Mouse (Mus musculus) heart, adult 8-10 months (tissue): ENCODE results near the gene Ubtf. TPM values are rescaled to one million over a fixed set of nuclear protein-coding genes. Genes with fewer than 3 reads are reported as not detected.

Source experiments
- DNase-seq: peaks from one replicate; pipeline ENCODE4 v3.0.0; 2022; ENCODE audit warnings: low spot score
- total RNA-seq, 4 experiments: library from RNA; stranded (reverse); gene quantifications; 2 replicates each; pipeline ENCODE4 v1.2.4; 2022

Ubtf gene
- total RNA-seq, 4 experiments from 2014 or later = 48.6 to 59.7 (median 52.1) TPM

DNA sequence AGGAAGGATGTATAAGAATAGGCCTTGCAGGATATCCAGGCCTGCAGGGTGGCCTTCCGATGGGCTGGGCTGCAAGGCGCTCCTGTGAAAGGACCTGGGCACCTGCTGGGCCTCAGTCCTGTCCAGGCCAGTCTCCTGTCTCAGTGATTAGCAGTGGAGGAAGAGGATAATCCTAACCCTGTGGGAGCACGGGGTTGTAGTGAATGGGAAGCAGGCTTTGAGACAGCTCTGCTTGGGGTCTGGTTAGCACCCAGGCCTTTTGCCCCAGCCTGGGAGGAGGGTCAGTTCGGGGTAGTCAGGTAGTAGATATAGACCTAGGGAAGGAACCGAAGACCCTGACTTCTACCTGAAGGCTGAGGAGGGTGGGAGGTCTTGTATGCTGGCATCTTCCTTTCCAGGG lies 28.1 kb upstream of the Ubtf start:
- DNase-seq = no peak

DNA sequence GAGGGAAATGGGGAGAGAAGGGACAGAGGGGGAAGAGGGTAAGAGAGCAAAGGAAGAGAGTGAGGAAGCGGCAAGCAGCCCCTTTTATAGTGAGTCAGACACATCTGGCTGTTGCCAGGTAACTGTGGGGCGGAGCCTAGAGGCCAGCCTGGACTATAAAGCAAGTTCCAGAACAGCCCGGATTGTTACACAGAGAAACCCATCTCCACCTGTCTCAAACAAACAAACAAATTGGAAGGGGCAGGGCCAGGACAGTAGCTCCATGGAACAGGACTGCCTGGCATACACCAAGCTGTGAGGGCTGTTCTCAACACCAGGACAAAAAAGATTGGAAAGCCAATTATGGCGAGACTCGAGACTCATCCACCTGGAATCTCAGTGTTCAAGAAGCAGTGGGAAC lies 27.4 kb upstream of the Ubtf start:
- DNase-seq = no peak

DNA sequence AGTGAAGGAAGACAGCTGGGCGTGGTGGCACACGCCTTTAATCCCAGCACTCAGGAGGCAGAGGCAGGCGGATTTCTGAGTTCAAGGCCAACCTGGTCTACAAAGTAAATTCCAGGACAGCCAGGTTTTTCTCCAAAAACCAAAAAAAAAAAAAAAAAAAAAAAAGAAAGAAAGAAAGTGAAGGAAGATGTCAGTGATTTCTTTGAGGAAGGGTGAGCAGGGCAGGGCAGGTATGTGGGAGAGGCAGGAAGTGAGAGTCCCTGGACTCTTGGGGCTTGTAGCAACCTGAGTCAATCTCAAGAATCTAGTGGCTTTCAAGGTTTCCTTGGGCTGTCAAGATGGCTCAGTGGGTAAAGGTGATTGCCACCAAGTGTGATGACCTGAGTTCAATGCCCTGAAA lies 24.9 kb upstream of the Ubtf start:
- DNase-seq = no peak

DNA sequence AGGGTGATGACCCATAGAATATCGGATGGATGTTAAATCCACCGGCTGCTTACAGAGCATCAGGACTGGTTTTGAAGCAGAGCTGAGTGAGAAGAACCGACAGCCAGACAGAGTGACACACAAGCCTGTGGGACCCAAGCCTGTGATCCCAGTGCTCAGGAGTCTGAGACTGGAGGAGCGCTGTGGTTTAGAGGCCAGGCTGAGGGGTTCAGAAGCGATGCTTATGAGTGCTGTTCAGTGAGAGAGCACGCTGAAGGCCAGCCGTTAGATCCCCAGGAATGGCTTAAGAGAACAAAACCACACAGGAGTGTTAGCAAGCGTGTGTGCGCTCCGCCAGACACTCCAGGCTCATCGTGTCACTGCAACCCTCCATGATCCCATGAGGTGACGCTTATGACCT lies 23.2 kb upstream of the Ubtf start:
- DNase-seq = no peak

DNA sequence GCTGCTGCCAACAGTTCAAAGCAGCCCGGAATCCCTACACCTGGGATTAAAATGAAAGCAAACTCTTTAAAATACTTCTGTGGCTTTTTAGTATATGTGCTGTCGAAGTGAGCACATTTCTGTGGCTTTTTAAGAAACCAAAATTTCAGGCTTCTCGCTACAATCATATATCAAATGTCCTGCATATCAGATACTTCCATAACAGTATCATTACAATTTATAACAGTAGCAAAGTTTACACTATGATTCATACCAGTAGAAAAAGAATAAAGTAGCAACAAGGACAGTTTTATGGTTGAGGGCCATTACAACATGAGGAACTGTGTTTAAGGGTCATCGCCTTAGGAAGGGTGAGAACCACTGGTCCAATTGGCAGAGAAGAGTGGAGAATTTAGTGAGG lies 21.6 kb upstream of the Ubtf start:
- DNase-seq = no peak

DNA sequence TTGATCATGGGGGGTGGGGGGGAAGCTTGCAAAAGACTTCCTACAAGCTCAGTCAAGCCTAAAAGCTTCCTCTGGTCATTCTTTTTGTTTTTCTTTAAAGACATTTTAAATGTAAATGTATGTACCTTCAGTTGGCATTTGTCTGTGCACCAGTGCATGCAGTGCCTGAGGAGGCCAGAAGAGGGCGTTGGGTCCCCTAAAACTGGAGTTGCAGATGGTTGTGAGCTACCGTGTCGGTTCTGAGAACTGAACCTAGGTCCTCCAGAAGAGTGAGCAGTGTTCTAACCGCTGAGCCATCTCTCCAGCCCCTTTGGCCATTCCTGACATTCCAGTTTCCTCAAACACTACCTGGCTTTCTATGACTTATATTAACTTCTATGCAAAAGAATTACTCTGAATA lies 20.1 kb upstream of the Ubtf start:
- no peak for DNase-seq

DNA sequence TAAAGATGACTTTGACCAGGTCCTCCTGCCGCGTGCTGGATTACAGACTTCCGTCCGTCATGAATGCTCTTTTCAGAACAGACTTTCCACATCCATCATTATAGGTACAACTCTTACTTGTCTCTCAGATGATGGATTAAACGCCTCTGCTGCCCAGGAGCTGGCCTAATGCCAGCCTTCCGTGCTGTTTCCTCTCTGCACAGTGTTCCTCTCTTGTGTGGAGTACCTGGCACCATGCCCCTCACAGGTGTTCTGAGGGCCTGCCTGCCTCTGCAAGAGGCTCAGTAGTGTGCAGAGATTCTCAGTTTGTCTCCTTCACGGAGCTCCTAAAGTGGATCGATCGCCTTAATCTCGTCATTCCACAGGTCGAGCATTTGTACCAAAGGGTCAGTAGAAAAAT lies 19.7 kb upstream of the Ubtf start:
- DNase-seq = no peak

DNA sequence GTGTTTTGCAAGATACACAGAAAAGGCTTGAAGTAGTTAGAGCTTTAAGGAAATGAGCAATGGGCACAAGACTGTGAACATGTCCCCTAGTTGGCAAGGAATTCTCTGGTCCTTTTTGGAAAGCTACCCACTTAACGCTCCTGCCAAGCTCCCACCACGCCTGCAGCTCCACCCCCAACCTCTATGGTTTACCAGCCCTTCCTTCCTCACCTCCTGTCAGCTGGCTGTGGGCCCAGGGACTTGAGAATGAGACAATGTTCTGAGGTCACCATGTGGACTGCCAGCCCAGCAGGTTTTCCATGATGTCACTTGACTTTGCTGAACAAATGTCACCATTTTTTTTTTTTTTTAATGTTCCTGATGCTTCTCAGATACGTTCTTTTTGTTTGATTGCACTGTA lies 19.0 kb upstream of the Ubtf start:
- DNase-seq = peak; percentile 88

DNA sequence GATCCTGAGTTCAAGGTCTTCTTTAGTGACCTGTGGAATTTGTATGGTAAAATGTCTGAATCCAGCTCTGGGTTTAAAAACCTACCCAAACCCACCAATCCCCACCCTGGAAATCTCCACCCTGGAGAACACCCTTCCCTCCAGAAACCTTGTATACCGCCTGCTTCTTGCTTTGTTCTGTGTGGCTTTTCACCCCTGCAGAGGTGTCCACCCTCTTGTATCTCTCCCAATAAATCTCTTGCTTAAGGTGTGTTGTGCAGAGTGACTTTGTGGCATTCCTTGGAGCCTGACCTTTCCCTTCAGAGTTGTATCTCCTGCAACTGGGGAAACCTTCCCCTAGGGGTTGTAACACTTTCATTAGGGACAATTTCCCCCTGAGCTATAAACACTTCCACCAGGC lies 18.4 kb upstream of the Ubtf start:
- no peak for DNase-seq

DNA sequence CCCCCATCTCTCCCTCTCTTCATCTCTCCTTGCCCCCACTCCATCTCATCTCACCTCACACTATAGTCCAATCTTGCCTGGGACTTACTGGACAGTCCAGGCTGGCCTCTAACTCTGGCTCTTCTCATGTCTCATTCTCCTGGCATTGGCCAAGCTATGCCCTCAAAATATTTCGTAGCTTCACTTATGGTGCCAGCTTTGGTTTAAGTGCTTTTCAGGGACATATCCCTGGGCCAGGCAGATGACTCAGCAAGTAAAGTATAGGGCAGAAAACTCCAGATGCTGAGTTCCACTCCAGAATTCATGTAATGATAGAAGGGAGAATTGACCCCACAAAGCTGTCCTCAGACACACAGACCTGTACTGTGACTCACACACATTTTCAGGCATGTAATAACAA lies 16.6 kb upstream of the Ubtf start:
- no peak for DNase-seq

DNA sequence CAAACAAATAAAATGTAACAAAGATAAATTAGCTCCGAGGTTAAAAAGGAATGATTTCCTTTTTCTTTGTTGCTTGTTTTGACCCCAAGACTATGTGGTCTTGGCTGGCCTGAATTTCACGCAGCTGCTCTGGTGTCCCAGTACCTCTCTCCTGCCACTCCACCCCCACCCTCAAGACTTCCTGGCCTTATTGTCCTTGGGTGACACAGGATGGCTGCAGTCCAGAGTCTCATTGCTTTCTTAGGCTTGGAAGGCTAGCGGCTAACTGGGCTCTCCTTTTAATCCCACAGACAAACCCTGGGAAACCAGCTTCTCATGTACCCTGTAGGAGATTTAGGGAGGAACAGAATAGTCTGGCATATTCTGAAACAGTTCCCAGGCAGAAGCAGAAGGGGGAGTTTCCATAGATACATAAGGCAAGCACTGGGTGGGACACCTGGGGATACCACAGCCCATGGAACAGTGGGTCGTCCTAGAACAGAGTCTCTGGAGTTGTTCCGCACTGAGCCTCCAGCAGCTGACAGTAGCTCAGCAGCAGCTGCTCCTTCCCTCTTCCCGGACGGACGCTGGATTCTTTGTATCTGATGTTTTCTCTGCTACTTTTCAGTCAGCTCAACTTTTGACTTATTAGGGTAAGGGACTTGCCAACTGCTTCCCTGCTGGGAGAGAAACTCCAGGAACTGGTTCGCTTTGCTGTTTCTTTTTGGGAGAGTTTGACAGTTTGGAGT lies 15.6 kb upstream of the Ubtf start:
- DNase-seq = peak; percentile 45

DNA sequence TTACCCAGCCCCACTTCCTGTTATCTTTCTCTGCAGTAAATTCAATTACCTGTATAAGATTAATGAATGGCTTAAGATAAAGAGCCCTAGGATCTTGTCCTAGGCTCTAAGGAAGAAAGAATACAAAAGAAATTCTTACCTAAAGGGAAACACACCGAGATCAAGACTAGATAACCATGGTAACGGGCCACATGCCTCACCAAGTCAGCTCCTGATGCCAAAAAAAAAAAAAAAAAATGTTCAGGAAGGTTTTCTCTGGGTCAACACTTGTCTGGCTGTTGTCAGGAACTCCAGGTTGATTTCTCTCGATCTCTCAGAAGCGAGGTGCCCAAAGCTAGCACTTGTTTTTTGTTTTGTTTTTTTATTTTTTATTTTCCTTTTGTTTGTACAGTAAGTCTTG lies 14.5 kb upstream of the Ubtf start:
- DNase-seq = no peak

DNA sequence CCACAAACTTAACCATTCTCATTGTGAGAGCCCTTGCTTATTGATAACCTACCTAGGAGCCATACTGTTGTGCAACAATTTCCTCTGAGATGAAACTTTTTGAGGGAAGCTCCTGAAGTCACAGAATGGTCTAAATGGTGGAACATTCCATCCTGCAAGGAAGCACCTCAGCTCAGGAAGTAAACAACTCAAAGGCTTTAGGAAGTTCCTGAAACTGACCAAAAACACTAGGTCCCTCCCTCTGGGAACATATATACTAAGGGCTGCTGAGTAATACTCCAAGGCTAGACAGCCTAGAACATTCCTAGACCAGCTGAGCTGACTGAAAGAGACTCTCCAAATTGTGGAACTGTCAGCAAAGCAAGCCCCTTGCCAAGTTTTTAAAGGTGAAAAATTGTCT lies 13.5 kb upstream of the Ubtf start:
- no peak for DNase-seq

DNA sequence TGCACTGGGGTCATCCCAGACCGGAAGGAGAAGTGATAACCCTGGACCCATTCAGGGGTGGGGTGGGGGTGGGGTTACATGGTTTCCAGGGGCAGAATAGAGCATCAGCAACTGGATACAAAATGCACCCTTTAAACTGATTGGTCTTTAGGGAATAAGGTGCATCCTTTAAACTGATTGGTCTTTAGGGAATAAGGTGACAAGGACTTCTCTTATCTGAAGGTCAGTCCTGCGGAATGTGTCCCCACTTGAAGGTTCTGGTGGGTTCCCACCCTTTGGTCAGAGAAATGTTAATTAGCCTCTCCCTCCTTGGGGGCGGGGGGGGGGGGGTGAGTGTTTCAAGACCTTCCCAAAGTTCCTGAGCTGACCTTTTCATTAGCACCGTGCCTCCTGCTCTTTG lies 12.3 kb upstream of the Ubtf start:
- no peak for DNase-seq

DNA sequence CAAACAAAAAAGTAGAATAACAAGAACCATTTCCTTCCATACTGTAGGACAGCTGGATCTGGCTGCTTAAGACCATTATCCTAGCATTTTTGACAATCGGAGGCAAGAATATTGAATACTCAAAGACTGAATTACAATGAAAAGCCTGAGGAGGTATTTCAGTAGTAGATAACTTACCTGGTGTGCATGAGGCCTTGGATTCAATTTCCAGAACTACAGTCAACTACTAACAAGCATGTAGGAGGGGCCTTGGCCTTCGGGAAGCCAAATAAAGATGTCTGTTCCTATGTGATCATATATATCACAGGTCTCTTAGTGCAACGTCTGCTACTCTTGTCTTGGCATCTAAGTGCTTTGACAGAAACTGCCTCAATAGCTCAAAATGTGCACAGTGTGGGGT lies 10.5 kb upstream of the Ubtf start:
- DNase-seq = no peak

DNA sequence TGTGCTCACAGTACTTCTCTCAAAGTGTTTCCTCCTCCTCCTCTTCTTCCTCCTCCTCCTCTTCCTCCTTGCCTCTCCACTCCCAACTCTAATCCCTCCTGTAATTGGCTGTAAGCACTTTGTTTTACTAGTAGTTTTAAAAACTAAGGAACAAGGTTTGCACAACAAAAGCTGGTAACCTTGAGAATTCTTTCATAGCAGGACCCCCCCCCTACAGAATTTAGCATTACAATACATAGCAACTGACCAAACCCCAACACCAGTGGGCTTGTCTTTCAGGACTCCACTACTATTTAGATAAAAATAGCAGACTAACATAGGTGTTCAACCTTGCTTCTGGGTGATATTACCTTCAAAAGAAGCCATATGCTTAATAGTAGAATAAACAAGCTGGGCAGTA lies 10.0 kb upstream of the Ubtf start:
- DNase-seq = no peak

DNA sequence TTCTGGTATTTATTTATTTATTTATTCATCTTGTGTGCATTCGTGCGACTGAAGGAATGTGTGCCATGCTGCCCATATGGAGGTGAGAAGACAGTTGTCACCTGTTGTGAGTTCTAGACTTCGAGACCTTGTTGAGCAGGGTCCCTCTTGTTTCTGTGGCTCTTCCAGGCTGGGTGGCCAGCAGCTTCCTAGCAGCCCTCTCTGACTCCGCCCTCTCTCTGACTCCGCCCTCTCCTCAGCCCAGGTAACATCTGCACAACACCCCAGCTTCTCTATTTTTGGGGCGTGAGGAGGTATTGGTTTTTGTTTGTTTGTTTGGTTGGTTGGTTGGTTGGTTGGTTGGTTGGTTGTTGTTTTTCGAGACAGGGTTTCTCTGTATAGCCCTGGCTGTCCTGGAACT lies 8.3 kb upstream of the Ubtf start:
- no peak for DNase-seq

DNA sequence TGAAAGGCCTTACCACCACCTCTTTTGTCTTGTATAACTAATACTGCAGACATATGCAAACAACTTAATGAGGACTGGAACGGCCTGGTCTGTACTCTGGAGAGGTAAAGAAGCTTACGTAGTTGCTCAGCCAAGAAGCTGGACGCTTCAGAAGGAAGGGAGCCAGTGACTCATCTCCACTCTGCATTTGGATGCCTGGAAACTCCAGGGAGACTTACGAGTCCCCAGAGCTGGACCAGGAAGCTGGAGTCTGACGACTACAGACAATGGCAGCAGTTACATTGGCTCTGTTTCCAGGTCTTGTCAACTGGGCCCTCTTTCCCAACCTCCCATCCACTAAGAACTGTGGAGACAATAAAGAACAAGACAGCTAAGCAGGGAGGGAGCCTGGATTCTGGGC lies 7.7 kb upstream of the Ubtf start:
- no peak for DNase-seq

DNA sequence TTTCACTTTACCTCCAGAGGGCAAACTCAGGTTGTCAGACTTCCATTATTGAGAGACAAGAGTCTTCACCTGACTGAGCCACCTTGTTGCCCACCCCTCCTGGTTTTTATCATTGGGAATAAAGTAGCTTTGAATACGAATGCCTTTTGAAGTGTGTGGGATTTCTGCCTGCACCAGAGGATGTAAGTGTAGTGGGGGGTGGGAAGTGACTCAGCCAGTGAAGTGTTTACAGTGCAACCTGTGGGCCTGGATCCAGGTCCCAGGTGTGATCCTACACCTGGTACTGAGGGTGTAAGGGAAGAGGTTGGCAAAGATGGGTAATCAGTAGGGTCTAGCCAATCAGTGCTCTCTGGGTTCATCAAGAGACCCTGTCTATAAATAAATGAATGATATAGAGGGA lies 4.0 kb upstream of the Ubtf start:
- no peak for DNase-seq

DNA sequence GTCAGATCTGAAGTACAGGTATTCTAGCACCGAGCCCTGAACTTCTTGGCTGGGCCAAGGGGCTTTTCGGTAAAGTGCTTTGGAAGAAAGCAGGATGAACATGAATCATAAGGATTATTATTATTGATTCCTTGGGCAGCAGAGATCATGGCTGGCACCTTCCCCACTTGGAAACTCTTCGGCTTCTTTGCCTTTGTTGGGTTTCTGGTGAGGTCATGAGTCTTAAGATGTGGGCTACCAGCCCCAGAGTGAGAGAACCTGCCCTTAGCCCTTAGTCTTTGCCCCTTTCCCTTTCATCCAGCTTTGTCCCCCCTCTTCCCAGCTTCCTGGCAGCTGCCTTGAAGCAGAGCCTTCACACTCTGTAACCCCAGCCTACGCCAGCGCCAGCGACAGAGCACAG lies 2.4 kb upstream of the Ubtf start:
- DNase-seq = no peak

DNA sequence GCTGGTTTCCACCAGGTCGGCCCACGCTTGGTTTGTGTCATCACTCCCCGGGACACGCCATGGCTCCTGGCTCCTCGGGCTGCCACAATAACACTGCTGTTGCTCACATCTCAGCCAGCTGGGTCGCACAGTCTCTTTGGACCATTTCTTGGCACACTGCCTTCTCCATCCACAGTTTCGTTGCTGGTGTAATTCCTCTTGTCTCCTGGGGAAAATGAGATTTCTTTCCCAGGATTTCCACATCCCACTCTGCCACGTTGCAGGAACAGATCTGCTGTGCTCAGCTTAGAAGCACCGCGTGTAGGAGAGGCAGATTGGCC lies 1.1 kb upstream of the Ubtf start:
- peak; percentile 84 for DNase-seq

DNA sequence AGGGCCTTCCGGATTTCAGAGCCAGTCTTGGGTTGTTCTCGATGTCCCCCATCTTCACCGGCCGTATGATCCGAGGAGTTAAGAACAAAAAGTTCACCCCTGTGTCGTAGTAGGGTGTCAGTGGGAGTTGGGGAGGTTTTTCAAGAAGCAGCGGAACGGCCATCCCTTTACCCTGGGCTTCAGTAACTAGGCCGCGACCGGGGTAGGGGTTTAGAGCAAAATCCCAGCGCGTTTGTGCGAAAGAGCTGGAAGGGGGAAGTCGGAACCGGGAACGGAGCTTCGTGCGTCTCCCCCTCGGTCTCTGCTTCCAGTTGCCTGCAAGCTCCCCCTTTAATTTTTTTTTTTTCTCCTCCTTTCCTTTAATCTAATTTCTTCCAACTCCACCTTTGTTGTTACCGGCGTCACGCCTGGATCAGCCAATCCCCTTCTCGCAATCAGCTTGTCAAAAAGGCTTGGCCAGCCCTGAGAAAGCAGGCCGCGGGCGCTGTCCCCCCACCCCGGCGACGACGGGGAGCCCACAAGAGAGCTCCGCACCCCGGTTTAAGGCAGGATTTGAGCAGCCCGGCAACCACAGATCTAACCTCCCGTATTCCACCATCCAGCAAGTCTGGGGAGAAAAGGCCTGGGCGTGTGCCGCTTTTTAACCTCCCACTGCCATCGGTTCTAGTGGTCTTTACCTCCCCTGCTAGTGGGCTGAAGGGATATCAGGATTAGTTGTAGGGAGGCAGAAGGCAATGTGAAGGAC lies 571 bp upstream of the Ubtf start:
- DNase-seq = peak; percentile 89

DNA sequence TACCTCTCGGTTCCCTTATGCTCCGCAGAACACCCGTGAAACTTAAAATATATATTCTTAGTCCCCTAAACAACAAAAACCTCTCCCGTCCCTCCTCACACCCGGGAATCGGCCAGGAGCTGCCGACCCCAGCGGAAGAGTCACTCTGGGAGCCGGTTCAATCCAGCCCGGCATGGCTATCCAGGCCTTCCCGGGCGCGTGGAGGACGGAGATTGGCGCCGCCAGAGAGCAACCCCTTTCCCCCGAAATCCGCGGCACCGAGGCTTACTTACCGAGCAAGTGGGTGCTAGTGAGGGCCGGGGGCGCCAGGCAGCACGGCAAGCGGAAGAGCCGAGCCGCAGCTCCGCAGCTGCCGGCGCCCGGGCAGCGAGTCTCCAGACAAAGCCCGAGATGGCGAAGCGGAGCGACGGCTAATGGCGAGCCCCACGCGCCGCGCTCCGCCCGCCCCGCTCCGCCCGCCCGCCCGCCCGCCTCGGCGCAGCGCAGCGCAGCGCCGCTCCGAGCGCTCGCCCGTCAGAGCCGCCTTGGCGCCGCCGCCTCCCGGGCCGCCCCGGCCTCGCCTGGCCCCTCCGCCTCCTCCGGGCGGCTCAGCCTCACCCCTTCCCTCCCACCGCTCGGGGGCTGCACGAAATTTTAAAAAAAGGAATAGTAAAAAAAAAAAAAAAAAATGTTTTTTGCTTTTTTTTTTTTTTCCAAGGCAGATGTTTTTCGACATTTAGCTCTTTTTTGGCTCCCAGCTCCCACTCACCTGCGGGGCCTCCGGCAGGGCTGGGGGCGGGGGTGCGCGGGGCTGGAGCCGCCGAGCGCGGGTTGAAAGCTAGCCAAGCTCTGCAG lies 749 bp downstream of the Ubtf start:
- DNase-seq = no peak
